Mouse (Mus musculus): ENCODE measurements around the gene Obscn.
A peak's percentile ranks its signal among the peaks of the same experiment; 100 is the strongest.

The Obscn gene

GRCm38 (mm10) chr11:59058025-59058424 lies 78.2 kb downstream of the Obscn start:
- no peak for DNase-seq (ENCODE audit: low read depth, low spot score)

- no peak for DNase-seq (ENCODE audit: low read depth, low spot score)
These were observed 85.2 kb downstream of the Obscn start for GRCm38 (mm10) chr11:59051031-59051430.

GRCm38 (mm10) chr11:59044703-59045330 lies 91.4 kb downstream of the Obscn start:
- no peak for DNase-seq (ENCODE audit: low read depth, low spot score)

- no peak for DNase-seq (ENCODE audit: low read depth, low spot score)
These were observed 107.2 kb downstream of the Obscn start for GRCm38 (mm10) chr11:59029003-59029402.

GRCm38 (mm10) chr11:59026411-59026810 lies 109.8 kb downstream of the Obscn start:
- peak; percentile 53 for DNase-seq (ENCODE audit: low read depth, low spot score)

GRCm38 (mm10) chr11:59015052-59015451 lies 121.2 kb downstream of the Obscn start:
- DNase-seq (ENCODE audit: low read depth, low spot score) = peak; percentile 38

GRCm38 (mm10) chr11:59002327-59003079 lies 133.7 kb downstream of the Obscn start:
- DNase-seq (ENCODE audit: low read depth, low spot score) = no peak

GRCm38 (mm10) chr11:59000635-59001034 lies 135.6 kb downstream of the Obscn start:
- no peak for DNase-seq (ENCODE audit: low read depth, low spot score)

- no peak for DNase-seq (ENCODE audit: low read depth, low spot score)
These were observed 136.4 kb downstream of the Obscn start for GRCm38 (mm10) chr11:58999830-59000229.

GRCm38 (mm10) chr11:58999158-58999557 lies 137.0 kb downstream of the Obscn start:
- no peak for DNase-seq (ENCODE audit: low read depth, low spot score)

GRCm38 (mm10) chr11:58997541-58997940 lies 138.7 kb downstream of the Obscn start:
- no peak for DNase-seq (ENCODE audit: low read depth, low spot score)

- DNase-seq (ENCODE audit: low read depth, low spot score) = no peak
These were observed 140.3 kb downstream of the Obscn start for GRCm38 (mm10) chr11:58995807-58996370.

- no peak for DNase-seq (ENCODE audit: low read depth, low spot score)
These were observed 141.0 kb downstream of the Obscn start for GRCm38 (mm10) chr11:58995061-58995806.

- no peak for DNase-seq (ENCODE audit: low read depth, low spot score)
These were observed 141.8 kb downstream of the Obscn start for GRCm38 (mm10) chr11:58994337-58994826.

- no peak for DNase-seq (ENCODE audit: low read depth, low spot score)
These were observed 143.0 kb downstream of the Obscn start for GRCm38 (mm10) chr11:58993091-58993670.

- no peak for DNase-seq (ENCODE audit: low read depth, low spot score)
These were observed 144.3 kb downstream of the Obscn start for GRCm38 (mm10) chr11:58991911-58992310.

- no peak for DNase-seq (ENCODE audit: low read depth, low spot score)
These were observed 145.4 kb downstream of the Obscn start for GRCm38 (mm10) chr11:58990794-58991193.

- DNase-seq (ENCODE audit: low read depth, low spot score) = no peak
These were observed 146.1 kb downstream of the Obscn start for GRCm38 (mm10) chr11:58990141-58990540.

GRCm38 (mm10) chr11:58989166-58989565 lies 147.0 kb downstream of the Obscn start:
- DNase-seq (ENCODE audit: low read depth, low spot score) = no peak

GRCm38 (mm10) chr11:58985299-58985917 lies 150.8 kb downstream of the Obscn start:
- no peak for DNase-seq (ENCODE audit: low read depth, low spot score)

GRCm38 (mm10) chr11:58984657-58985056 lies 151.5 kb downstream of the Obscn start:
- no peak for DNase-seq (ENCODE audit: low read depth, low spot score)

All from 3T3-L1 (cell line).